Mouse (Mus musculus): Measurements from ENCODE around the gene Ctdnep1.

- TF ChIP-seq CTCF (IDR thresholded peaks at IDR 0.05; ENCODE audit: insufficient read depth, low read depth, low read length) = no peak
- no peak for TF ChIP-seq POLR2A (IDR thresholded peaks at IDR 0.05; ENCODE audit: insufficient read depth, low read depth, low read length)
These were observed 48.3 kb downstream of the Ctdnep1 start for GRCm38 (mm10) chr11:70029130-70029801.
